Mouse (Mus musculus) myocyte (in vitro differentiated cells): ENCODE measurements at regions not wholly inside any gene's neighbourhood (a gene's known extent, or its start where the extent isn't known, plus 50 kb on each side); places are given as distances from the start of the nearest gene placed in this dataset.

Source experiments
- H3K27me3 ChIP-seq: one replicate; pipeline ENCODE4 v1.6.1; 2011; ENCODE audit not compliant: control insufficient read depth, insufficient read depth, insufficient read length
- H3K36me3 ChIP-seq: one replicate; pipeline ENCODE4 v1.6.1; 2011; ENCODE audit not compliant: control insufficient read depth, insufficient read depth
- H3K4me2 ChIP-seq: one replicate; pipeline ENCODE4 v1.6.1; 2011; ENCODE audit warnings: low read depth, control low read depth
- H3K4me3 ChIP-seq: one replicate; pipeline ENCODE4 v1.5.1; 2011; ENCODE audit warnings: mild to moderate bottlenecking, control low read depth, moderate library complexity
- H3K79me2 ChIP-seq: one replicate; pipeline ENCODE4 v1.6.1; 2011; ENCODE audit not compliant: control insufficient read depth, insufficient read depth
- H3ac ChIP-seq: one replicate; pipeline ENCODE4 v1.6.1; 2011; ENCODE audit not compliant: control insufficient read depth, insufficient read length
- CEBPB ChIP-seq: IDR thresholded peaks from 2 replicates; pipeline ENCODE4 v1.6.1; 2011; ENCODE audit warnings: mild to moderate bottlenecking, moderate library complexity; ENCODE audit not compliant: poor library complexity, insufficient read depth, severe bottlenecking
- E2F4 ChIP-seq: IDR thresholded peaks from one replicate; pipeline ENCODE4 v1.6.1; 2011; ENCODE audit warnings: mild to moderate bottlenecking, control low read depth, moderate library complexity; ENCODE audit not compliant: insufficient read depth
- MAX ChIP-seq: IDR thresholded peaks from one replicate; pipeline ENCODE4 v1.6.1; 2011; ENCODE audit warnings: low read depth, mild to moderate bottlenecking, control low read depth
- MYOD1 ChIP-seq, 3 experiments: IDR thresholded peaks; one replicate each; pipeline ENCODE4 v1.6.1; 2011; ENCODE audit warnings: control low read depth in 2 of 3, low read depth in 2 of 3, mild to moderate bottlenecking in 2 of 3, moderate library complexity in 1 of 3; ENCODE audit not compliant: insufficient read length in 2 of 3, control insufficient read depth in 1 of 3
- MYOG ChIP-seq, 3 experiments: IDR thresholded peaks; one replicate each; pipeline ENCODE4 v1.6.1; 2011; ENCODE audit warnings: control low read depth in 2 of 3, low read depth in 2 of 3, mild to moderate bottlenecking in 2 of 3; ENCODE audit not compliant: insufficient read length in 2 of 3, control insufficient read depth in 1 of 3, insufficient read depth in 1 of 3
- POLR2A ChIP-seq: IDR thresholded peaks from one replicate; pipeline ENCODE4 v1.6.1; 2011; ENCODE audit warnings: low read depth, mild to moderate bottlenecking, control low read depth, moderate library complexity; ENCODE audit not compliant: insufficient read length
- POLR2AphosphoS2 ChIP-seq: IDR thresholded peaks from one replicate; pipeline ENCODE4 v1.6.1; 2011; ENCODE audit warnings: low read depth, control low read depth; ENCODE audit not compliant: insufficient read length
- REST ChIP-seq: IDR thresholded peaks from one replicate; pipeline ENCODE4 v1.6.1; 2011; ENCODE audit warnings: mild to moderate bottlenecking, control low read depth, moderate library complexity; ENCODE audit not compliant: insufficient read depth, insufficient read length
- SRF ChIP-seq: IDR thresholded peaks from one replicate; pipeline ENCODE4 v1.6.1; 2011; ENCODE audit warnings: low read depth; ENCODE audit not compliant: control insufficient read depth, insufficient read length
- TCF12 ChIP-seq: IDR thresholded peaks from one replicate; pipeline ENCODE4 v1.6.1; 2011; ENCODE audit warnings: mild to moderate bottlenecking, control low read depth; ENCODE audit not compliant: poor library complexity, insufficient read depth, severe bottlenecking
- TCF3 ChIP-seq: IDR thresholded peaks from one replicate; pipeline ENCODE4 v1.6.1; 2011; ENCODE audit warnings: low read depth, control low read depth; ENCODE audit not compliant: insufficient read length
- USF1 ChIP-seq: IDR thresholded peaks from one replicate; pipeline ENCODE4 v1.6.1; 2011; ENCODE audit warnings: low read depth, mild to moderate bottlenecking, control low read depth, moderate library complexity

DNA sequence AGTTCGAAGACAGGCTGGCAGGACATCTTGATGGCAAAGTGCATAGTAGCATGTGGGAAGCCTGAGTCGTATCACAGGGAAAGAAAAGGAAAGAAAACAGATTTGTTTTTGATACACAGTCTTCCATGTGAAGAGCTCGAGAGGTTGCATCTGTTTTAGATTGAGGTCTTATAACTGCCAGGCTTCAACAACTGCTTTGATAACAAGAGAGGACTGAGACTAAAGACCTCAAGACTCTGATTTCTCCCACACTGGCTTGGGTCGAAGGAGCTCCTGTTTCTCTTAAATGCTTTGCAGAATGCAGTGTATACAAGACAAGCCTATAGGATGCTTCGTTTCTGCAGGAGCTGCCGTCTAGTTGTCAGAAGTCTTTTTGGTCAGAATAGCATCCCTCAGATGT is 103.0 kb upstream of the Fat4 start:
- Histone ChIP-seq H3K4me3 (no peak overlapping the region), H3ac (no peak overlapping the region), H3K4me2 (no peak overlapping the region), H3K27me3 (no peaks in the 10 kb centered on the region), H3K79me2 (no peaks in the 10 kb centered on the region), H3K36me3 (no peaks in the 10 kb centered on the region)
- TF ChIP-seq REST (no peak), TCF3 (no peak), TCF12 (no peak), SRF (no peak), POLR2A (no peak), MYOG (IDR thresholded peaks at IDR 0.05; ENCODE audit: control insufficient read depth in 1 of 3, insufficient read depth in 1 of 3, insufficient read length in 2 of 3, low read depth in 2 of 3) (no peak), CEBPB (no peak), USF1 (no peak), MYOD1 (IDR thresholded peaks at IDR 0.05; ENCODE audit: control insufficient read depth in 1 of 3, insufficient read length in 2 of 3, low read depth in 2 of 3) (no peak), MAX (no peak), E2F4 (no peak), POLR2AphosphoS2 (no peak)

DNA sequence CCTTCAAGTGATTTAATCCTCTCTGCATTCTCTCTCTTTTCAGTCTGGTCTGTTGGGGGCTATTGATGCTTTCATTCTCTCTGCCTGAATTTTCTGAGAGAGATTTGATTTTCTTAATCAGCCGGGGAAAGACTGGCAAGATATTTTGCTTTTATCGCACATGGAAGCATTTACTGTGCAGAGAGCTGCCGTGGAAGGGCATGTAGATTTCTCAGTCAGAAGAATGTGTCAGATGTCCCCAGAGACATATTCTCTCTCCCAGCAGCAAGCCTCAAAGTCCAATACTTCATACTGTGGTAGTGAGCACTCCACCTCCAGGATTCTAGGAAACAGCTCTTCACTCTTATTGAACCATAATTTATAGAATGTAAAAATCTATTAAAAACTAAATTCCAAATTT is 103.7 kb upstream of the Fat4 start:
- no peak overlapping the region for H3ac ChIP-seq
- no peaks in the 10 kb centered on the region for H3K36me3 ChIP-seq
- TF ChIP-seq POLR2A (no peak), MYOD1 (IDR thresholded peaks at IDR 0.05; ENCODE audit: control insufficient read depth in 1 of 3, insufficient read length in 2 of 3, low read depth in 2 of 3) (no peak), MAX (no peak), POLR2AphosphoS2 (no peak), E2F4 (no peak)
- no peak overlapping the region for H3K4me2 ChIP-seq
- H3K79me2 ChIP-seq = no peaks in the 10 kb centered on the region
- H3K27me3 ChIP-seq = no peaks in the 10 kb centered on the region
- H3K4me3 ChIP-seq = no peak overlapping the region

DNA sequence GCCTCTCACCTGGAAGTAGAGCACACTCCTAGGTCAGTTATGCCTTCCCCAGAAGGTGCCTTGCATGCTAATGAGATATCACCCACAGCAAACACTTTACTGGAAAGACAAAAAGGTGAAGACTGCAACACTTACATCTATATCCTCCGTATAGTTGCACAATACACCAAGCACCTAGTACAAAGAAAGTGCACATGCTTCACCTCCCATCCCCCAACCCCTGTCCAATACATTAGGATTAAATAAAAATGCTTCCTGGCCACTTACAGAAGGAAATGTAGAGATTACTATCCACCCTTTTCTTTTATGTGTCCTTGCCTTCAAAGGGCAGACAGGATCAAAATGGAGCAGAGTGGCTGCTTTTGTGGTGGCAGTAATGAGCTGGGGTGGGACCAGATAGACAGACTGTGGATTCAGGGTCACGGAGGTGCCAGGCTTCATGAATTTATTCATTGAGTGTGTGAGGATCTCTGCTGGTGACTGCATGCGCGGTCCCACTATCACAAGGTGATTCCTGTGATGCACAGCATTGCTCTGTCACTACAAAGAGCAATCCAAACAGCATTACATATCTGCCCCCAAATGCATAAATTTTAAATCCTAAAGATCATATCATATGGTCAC is 109.9 kb upstream of the Fat4 start:
- H3K36me3 ChIP-seq = no peaks in the 10 kb centered on the region
- no peak overlapping the region for H3K4me2 ChIP-seq
- no peak overlapping the region for H3K4me3 ChIP-seq
- TF ChIP-seq E2F4 (no peak), MAX (no peak)
- no peaks in the 10 kb centered on the region for H3K27me3 ChIP-seq
- no peaks in the 10 kb centered on the region for H3K79me2 ChIP-seq
- no peak overlapping the region for H3ac ChIP-seq

GRCm38 (mm10) chr3:38754632-38755123 is 132.1 kb upstream of the Fat4 start:
- H3K4me2 ChIP-seq = no peak overlapping the region
- no peaks in the 10 kb centered on the region for H3K27me3 ChIP-seq
- no peak overlapping the region for H3K4me3 ChIP-seq
- H3ac ChIP-seq = no peak overlapping the region
- no peaks in the 10 kb centered on the region for H3K36me3 ChIP-seq
- no peak for TF ChIP-seq MAX
- TF ChIP-seq TCF3 = no peak
- TF ChIP-seq CEBPB = no peak
- TF ChIP-seq TCF12 = no peak
- no peak for TF ChIP-seq SRF
- no peak for TF ChIP-seq USF1
- TF ChIP-seq MYOD1 (IDR thresholded peaks at IDR 0.05; ENCODE audit: control insufficient read depth in 1 of 3, insufficient read length in 2 of 3, low read depth in 2 of 3) = no peak
- TF ChIP-seq POLR2AphosphoS2 = no peak
- no peak for TF ChIP-seq MYOG (IDR thresholded peaks at IDR 0.05; ENCODE audit: control insufficient read depth in 1 of 3, insufficient read depth in 1 of 3, insufficient read length in 2 of 3, low read depth in 2 of 3)
- TF ChIP-seq E2F4 = no peak
- TF ChIP-seq REST = no peak
- no peak for TF ChIP-seq POLR2A
- no peaks in the 10 kb centered on the region for H3K79me2 ChIP-seq

- H3K79me2 ChIP-seq = no peaks in the 10 kb centered on the region
Observed at GRCm38 (mm10) chr3:38753446-38754205, 133.1 kb upstream of the Fat4 start.

More at GRCm38 (mm10) chr3:38753446-38754205, 133.1 kb upstream of the Fat4 start:
- Histone ChIP-seq H3ac (no peak overlapping the region), H3K36me3 (no peaks in the 10 kb centered on the region), H3K4me2 (no peak overlapping the region), H3K27me3 (no peaks in the 10 kb centered on the region), H3K4me3 (no peak overlapping the region)
- TF ChIP-seq REST (no peak), POLR2AphosphoS2 (no peak), TCF12 (no peak), SRF (no peak), POLR2A (no peak), MYOD1 (IDR thresholded peaks at IDR 0.05; ENCODE audit: control insufficient read depth in 1 of 3, insufficient read length in 2 of 3, low read depth in 2 of 3) (no peak), CEBPB (no peak), TCF3 (no peak), USF1 (no peak), E2F4 (no peak)
